Mouse (Mus musculus): ENCODE data around the gene Tars. TPM values are rescaled to one million over a fixed set of nuclear protein-coding genes. Genes with fewer than 3 reads are reported as not detected.
A peak's percentile ranks its signal among the peaks of the same experiment; 100 is the strongest.

Tars gene
- total RNA-seq (2021): 10 to 100 TPM; 33.9 to 44.3 TPM

- DNase-seq: peak; percentile 96 to 97
Measured at GRCm38 (mm10) chr15:11399356-11400067, at the start of gene Tars. Gene Tars (minus strand): TSS chr15:11399665.

- no peak for DNase-seq
Measured at GRCm38 (mm10) chr15:11437361-11437760, 37.9 kb upstream of the Tars start.

- no peak for DNase-seq
Measured at GRCm38 (mm10) chr15:11436709-11437280, 37.3 kb upstream of the Tars start.

- no peak for DNase-seq
Measured at GRCm38 (mm10) chr15:11426899-11427298, 27.4 kb upstream of the Tars start.

GRCm38 (mm10) chr15:11413484-11413883 lies 14.0 kb upstream of the Tars start:
- no peak for DNase-seq

- no peak for DNase-seq
Measured at GRCm38 (mm10) chr15:11412542-11412941, 13.1 kb upstream of the Tars start.

GRCm38 (mm10) chr15:11411846-11412245 lies 12.4 kb upstream of the Tars start:
- DNase-seq: no peak

- DNase-seq: no peak
Measured at GRCm38 (mm10) chr15:11408155-11408826, 8.8 kb upstream of the Tars start.

GRCm38 (mm10) chr15:11407381-11407780 lies 7.9 kb upstream of the Tars start:
- DNase-seq: peak in 1 of 2 experiments; percentile 24

GRCm38 (mm10) chr15:11406769-11407168 lies 7.3 kb upstream of the Tars start:
- no peak for DNase-seq

GRCm38 (mm10) chr15:11398676-11399350 lies 652 bp downstream of the Tars start:
- no peak for DNase-seq

- no peak for DNase-seq
Measured at GRCm38 (mm10) chr15:11396421-11396820, 3.0 kb downstream of the Tars start.

GRCm38 (mm10) chr15:11392903-11393302 lies 6.6 kb downstream of the Tars start:
- DNase-seq: no peak

- no peak for DNase-seq
Measured at GRCm38 (mm10) chr15:11383796-11384195, 15.7 kb downstream of the Tars start.

GRCm38 (mm10) chr15:11382585-11382984 lies 16.9 kb downstream of the Tars start:
- no peak for DNase-seq

GRCm38 (mm10) chr15:11380616-11381015 lies 18.8 kb downstream of the Tars start:
- DNase-seq: no peak

- no peak for DNase-seq
Measured at GRCm38 (mm10) chr15:11380087-11380530, 19.4 kb downstream of the Tars start.

GRCm38 (mm10) chr15:11379431-11380086 lies 19.9 kb downstream of the Tars start:
- DNase-seq: no peak

- DNase-seq: no peak
Measured at GRCm38 (mm10) chr15:11370477-11371085, 28.9 kb downstream of the Tars start.

GRCm38 (mm10) chr15:11369572-11369971 lies 29.9 kb downstream of the Tars start:
- DNase-seq: no peak

- peak; percentile 32 to 52 for DNase-seq
Measured at GRCm38 (mm10) chr15:11364795-11365194, 34.7 kb downstream of the Tars start.

GRCm38 (mm10) chr15:11364112-11364511 lies 35.4 kb downstream of the Tars start:
- DNase-seq: no peak

All from layer of hippocampus, postnatal 36 days (tissue).